Mouse (Mus musculus): Measurements from ENCODE around the gene Mctp2. TPM values are rescaled to one million over a fixed set of nuclear protein-coding genes. Genes with fewer than 3 reads are reported as not detected.

Mctp2 gene
- 2.4 TPM for polyA plus RNA-seq (2014; fragmentation: Illumina TruSeq; extraction: RNeasy Lipid Tissue Mini Kit (QIAGEN cat#74804); ENCODE audit: low read depth, low replicate concordance)

GRCm38 (mm10) chr7:72306382-72306841, at the start of gene Mctp2:
Mctp2 (minus strand) TSS chr7:72306608.

Data from adrenal gland, adult 10 weeks (tissue).